Mouse (Mus musculus) layer of hippocampus, adult 9-10 months (tissue): ENCODE measurements around the gene Chst13.

Source experiments
- DNase-seq: peaks from one replicate; pipeline ENCODE4 v3.0.0; 2022; ENCODE audit warnings: low spot score

The Chst13 gene

GRCm38 (mm10) chr6:90319475-90320191 is 5.4 kb downstream of the Chst13 start:
- no peak for DNase-seq

DNA sequence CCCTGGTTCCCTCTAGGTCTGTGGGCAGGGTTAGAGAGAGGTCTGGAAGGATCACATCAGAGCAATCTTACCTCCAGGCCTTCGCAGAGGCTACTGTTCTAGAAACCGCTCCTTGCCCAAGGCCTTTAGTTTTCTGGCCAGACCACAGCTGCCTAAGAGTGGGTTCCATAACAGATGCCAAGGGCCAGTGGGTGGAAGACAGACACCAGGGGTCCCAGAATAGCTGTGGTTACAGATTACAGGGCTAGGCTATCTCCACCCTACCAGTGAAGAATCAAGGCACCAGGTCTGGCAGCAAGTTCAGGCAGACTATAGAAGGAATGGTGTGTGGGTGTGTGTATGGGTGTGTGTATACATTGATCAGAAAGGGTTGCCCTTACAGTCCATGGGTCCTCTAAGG is 6.0 kb downstream of the Chst13 start:
- DNase-seq, result no peak

DNA sequence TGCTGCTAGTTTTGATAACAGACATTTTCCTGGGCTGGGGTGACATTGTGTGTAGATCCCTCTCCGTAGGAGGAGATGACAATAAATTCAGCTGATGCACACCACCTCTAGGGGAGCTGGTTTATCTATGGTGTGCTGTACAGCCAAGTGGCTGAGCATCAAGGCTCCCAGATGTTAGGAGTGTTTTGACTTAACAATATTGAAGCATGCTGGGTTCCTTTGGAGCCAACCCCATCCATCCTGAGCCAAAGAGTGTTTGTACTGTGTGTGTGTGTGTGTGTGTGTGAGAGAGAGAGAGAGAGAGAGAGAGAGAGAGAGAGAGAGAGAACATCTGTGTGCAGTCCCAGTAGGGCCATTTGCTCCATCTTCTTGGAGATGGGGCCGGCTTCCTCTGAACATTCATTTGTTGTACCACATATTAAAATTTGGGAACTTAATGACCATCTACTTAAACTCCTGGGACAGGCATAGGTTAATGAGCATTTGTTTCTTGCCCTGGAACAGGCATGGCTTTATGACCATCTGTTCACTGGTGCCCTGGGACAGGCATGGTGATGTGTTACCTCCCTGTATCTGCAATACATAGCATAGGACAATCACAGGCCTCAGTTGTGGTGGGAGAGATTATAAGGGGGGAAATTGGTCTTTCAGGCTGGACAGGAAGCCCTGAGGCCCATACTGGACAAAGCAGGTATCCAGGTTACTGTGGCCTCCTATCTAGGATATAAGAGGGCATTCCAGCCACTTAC is 7.3 kb downstream of the Chst13 start:
- DNase-seq, result no peak

- no peak for DNase-seq
Measured at GRCm38 (mm10) chr6:90315961-90316360, 9.0 kb downstream of the Chst13 start.

GRCm38 (mm10) chr6:90308839-90309778 is 15.9 kb downstream of the Chst13 start:
- DNase-seq, result no peak

DNA sequence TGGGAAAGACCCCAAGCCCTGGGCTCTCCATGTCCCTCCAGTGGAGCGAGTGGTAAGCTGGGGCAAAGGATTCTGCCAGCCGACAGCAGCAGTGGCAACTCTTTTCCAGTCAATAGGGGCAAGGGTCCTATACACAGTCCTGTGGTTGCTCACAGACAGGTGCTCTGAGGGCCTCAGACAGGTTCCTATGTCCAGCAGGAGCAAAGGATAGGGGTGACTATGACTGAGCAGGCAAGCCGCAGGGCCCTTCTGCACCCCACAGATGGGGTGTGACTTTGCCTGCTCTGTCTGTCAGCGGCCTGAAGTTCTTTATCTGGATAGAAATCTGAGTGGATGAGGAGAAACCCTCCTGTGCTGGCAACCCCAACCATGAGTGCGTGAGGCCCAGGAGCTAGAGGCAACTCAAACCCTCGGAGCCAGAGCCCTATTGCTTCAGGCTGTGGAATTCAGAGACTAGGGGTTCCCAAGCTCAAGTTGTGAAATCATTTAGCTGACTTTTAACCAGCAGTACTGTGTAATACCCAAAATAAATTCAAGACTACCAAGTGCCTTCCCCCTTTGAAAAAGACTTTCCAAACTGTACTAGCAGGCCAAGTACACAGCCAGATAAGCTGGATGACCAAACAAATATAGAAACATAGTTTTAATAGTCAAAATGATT is 18.5 kb downstream of the Chst13 start:
- DNase-seq, result no peak

- no peak for DNase-seq
Measured at GRCm38 (mm10) chr6:90300919-90301318, 24.1 kb downstream of the Chst13 start, which contains the start of gene BC048671. Gene BC048671 (plus strand): TSS chr6:90301219.

DNA sequence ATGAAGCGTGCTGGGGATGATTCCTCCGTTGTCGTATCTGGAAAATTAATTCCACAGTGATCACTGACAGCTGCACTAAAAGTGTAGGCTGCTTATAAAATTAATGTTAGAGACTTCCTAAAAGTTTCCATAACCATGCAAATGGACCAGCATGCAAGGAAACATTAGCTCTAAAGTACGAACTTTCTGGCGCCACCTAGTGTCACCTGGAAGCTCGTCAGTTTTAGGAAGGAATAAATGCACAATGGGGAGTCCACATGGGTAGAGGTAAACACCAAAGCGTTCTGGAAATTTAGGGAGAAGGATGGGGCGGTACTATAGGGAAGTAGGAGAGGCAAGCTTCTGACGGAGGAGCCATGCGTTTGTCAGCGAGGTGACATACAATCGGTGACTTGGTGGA is 36.7 kb downstream of the Chst13 start:
- DNase-seq, result no peak
